Mouse (Mus musculus): Measurements from ENCODE around the gene Smo.
"Not testable (repeated sequence)": the region's sequence is repeated elsewhere in the genome, so short reads cannot be mapped to it uniquely, and the experiment has no call there.

Gene Smo

GRCm38 (mm10) chr6:29728035-29728434, 7.3 kb upstream of the Smo start:
- no peak for DNase-seq

DNA sequence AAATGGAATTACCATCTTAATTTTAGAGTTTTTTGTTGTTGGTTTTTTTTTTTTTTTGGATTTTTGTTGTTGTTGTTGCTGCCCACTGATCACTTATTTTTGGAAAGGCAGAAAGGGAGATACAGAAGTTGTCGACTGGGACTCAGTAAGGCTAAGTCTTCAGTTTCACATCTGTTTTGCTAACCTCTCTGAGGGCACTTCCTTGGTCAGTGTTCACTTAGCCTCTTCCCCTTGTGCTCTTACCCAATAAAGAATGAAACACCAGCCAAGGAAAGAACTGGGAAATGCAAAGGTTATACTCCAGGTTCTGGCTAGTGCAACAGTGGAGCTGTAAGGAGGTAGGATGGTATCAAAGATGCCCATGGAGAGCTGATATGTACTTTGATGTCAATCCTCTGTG, 5.8 kb upstream of the Smo start:
- DNase-seq: no peak

DNA sequence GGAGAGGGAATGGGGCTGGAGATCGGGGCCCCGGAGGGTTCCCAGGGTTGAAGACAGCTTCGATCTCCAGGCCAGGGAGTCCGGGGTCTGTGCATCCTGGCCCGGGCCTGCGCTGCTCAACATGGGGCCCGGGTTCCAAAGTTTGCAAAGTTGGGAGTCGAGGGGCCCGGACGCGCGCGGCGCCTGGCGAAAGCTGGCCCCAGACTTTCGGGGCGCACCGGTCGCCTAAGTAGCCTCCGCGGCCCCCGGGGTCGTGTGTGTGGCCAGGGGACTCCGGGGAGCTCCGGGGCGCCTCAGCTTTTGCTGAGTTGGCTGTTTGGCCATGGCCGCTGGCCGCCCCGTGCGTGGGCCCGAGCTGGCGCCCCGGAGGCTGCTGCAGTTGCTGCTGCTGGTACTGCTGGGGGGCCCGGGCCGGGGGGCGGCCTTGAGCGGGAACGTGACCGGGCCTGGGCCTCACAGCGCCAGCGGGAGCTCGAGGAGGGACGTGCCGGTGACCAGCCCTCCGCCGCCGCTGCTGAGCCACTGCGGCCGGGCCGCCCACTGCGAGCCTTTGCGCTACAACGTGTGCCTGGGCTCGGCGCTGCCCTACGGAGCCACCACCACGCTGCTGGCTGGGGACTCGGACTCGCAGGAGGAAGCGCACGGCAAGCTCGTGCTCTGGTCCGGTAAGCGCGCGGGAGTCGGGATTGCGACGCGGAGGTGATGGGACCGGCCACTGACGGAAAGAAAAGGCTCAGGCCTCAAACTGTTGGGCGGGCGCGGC, 567 bp downstream of the Smo start:
- peak; percentile 73 for DNase-seq

GRCm38 (mm10) chr6:29736610-29737458, 1.5 kb downstream of the Smo start:
- peak; percentile 30 for DNase-seq

DNA sequence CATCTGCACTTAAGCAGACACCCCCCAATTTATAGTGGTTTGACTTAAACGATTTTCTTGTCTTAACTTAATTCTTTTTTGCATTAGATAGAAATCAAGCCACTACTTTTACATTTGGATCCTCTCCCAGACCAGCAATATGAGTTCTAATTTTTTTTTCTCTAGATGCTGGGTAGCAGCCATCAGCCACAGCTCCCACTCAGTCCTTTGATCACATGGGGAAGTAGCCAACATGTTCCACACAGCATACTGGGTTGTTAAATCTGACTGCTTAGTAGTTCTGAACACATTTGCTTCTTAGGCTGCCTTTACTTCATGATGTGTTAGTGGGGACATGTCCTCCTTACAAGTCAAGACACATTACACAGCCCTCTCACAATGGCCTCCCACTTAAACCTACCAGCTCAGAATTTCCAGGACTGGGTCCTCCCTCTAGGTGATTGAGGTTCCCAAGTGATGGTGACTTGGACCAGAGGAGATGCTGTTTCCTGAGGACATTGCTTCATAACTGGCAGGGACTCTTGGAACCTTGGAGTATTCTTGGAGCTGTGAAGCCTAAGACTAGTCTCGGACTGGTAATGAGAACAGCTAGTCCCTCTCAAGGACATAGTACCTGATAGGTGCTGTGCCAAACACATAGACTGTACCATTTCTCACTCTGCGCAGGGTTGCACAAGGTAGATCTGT, 16.3 kb downstream of the Smo start:
- no peak for DNase-seq

DNA sequence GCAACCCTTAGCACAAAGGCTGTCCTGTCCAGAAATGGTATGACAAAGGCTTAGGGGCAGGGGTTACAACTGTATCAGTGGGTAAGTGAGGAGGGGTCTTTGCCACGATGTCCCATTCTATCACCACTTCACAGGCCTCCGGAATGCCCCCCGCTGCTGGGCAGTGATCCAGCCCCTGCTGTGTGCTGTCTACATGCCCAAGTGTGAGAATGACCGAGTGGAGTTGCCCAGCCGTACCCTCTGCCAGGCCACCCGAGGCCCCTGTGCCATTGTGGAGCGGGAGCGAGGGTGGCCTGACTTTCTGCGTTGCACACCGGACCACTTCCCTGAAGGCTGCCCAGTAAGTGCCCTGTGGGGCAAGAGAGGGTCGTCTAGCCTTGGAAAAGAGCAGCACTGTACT, 18.0 kb downstream of the Smo start:
- no peak for DNase-seq

- no peak for DNase-seq
Observed at GRCm38 (mm10) chr6:29756001-29756400, 20.7 kb downstream of the Smo start.

DNA sequence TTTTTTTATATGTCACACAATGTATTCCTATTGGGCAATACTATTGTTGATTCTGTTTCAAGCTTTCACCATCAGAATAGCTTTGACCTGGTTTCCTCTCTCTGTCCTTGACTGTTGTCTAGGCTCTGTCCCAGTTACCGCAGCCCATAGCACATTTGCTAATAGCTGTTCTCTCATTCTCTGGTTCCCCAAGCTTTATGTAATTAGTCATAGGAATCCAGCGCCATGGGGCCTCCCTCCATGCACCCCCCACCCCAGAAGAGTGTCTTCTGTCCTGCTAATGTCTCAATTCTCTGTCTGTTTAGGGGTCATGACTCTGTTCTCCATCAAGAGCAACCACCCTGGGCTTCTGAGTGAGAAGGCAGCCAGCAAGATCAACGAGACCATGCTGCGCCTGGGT, 21.2 kb downstream of the Smo start:
- DNase-seq: no peak

DNA sequence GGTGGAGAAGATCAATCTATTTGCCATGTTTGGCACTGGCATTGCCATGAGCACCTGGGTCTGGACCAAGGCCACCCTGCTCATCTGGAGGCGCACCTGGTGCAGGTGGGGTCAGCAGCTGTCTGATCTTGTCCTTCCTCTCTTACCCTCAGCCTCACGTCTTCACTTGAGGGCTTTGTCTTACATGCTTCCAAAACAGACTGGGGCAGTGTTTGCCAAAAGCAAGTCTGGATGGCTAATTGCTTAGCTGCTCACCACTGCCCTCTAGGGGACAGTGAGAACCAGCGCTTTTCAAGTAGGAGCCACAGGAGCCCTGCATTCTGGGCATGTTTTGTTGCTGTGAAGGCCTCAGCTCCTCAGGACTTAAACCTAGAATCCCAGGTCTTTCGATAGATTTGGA, 23.1 kb downstream of the Smo start:
- peak; percentile 82 for DNase-seq

DNA sequence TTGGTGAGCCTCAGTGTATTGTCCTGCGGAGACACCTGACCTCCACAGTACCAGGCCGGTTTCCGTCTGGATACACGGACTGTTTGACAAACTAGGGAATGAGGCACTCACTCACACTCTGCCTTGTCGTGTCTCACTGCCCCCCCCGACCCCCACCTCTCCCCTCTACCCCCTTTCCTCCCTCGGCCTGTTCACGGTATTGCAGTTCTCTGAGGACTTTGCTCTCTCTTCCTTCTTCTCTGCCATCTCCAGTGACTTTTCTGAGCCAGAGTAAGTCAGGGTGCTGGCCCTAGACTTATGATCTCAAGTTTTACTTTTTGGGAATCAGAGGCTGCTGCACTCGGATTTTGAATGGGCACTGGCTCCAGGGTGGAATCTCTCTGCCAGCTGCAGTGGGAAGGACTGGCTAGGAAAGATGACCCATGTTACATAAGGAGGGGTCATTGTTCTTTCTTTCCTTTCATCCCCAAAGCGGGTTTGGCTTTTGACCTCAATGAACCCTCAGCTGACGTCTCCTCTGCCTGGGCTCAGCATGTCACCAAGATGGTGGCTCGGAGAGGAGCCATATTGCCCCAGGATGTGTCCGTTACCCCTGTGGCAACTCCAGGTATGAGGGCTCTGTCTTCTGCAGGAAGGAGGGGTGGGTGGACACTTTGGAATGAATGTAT, 23.8 kb downstream of the Smo start:
- no peak for DNase-seq

- DNase-seq: not testable (repeated sequence)
Observed at GRCm38 (mm10) chr6:29760397-29760796, 25.1 kb downstream of the Smo start.

GRCm38 (mm10) chr6:29761282-29761681, 26.0 kb downstream of the Smo start:
- no peak for DNase-seq

DNA sequence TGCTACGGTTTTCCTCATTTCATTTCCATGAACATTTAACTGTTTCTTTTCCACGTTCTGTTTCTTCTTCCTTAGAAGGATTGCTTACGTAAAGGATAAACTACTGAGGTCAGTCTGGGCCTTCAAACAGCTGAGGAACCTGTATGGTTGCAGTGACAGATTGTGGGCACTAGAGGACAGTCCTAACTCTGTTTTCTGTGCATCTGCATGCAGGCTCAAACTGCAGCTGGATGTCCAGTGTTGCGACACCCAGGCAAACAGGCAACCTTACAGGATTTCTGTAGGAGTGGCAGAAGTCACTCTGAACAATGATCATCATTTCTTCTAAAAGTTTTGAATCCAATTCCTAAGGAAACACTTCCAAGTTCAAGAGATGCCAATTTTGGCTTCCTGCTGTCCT, 27.2 kb downstream of the Smo start:
- peak; percentile 16 for DNase-seq

- DNase-seq: no peak
Observed at GRCm38 (mm10) chr6:29766874-29767273, 31.6 kb downstream of the Smo start.

DNA sequence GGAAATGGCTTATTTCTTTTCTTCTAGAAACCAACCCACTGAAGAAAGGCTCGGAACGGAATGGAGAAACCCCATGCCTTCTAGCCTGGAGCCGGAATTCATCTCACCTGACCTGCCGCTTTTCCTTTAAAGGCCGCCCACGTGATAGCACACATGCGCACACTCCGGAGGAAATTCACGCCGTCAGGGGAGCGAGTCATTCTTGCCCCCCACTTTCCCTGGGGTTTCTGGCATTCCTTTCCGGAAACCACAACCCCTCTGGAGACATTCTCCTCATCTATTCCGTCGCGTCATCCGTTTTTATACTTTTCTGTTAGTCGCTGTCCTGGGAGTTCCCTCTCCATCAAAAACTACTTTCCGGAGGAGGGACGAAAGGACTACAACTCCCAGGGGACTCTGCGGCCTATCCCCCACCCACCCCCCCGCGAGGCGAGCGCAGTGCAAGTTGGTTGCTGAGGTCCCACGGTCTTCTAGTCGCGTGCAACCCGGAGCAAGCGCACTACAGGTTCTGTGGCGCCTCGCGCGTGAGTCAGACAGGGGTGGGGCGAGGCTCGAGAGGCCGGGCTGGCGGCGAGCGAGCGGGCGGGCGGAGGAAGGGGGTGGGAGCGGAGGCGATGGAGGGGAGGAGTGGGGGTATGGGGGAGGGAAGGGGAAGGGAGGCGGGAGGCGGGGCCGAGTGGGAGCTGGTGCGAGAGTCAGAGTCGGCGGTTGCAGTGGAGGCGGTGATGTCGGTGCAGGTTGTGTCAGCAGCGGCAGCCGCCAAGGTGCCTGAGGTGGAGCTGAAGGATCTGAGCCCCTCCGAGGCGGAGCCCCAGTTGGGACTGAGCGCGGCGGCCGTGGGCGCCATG, 32.7 kb downstream of the Smo start, which contains the start of gene Ahcyl2:
Gene Ahcyl2, plus strand, starts transcription at position 199 of the 848 bp plus-strand sequence.
- peak; percentile 97 for DNase-seq

- no peak for DNase-seq
Observed at GRCm38 (mm10) chr6:29768791-29769441, 33.6 kb downstream of the Smo start.

GRCm38 (mm10) chr6:29770672-29771321, 35.5 kb downstream of the Smo start:
- DNase-seq: no peak

GRCm38 (mm10) chr6:29772236-29772635, 36.9 kb downstream of the Smo start:
- DNase-seq: no peak

GRCm38 (mm10) chr6:29774161-29774560, 38.9 kb downstream of the Smo start:
- no peak for DNase-seq

DNA sequence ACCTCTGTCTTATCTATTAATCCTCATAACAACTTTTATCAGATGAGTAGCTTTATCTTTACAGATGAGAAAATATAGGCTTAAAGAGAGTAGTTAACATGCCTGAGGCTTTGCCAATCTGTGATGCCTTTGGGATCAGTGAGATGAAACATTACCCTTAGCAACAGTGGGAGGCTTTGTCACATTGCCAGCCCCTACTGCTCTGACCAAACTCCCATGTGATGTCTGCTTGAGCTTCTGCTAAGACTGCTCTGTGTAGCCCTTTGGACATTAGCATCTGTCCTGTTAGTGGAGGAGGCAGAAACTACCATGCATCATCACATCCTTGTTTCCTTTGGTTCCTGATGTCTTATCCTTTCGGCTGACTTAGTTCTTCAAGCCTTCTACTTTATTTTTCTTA, 40.3 kb downstream of the Smo start:
- no peak for DNase-seq
